8 mouse cellular contexts compared by ENCODE assay signal in the genomic region with DNA sequence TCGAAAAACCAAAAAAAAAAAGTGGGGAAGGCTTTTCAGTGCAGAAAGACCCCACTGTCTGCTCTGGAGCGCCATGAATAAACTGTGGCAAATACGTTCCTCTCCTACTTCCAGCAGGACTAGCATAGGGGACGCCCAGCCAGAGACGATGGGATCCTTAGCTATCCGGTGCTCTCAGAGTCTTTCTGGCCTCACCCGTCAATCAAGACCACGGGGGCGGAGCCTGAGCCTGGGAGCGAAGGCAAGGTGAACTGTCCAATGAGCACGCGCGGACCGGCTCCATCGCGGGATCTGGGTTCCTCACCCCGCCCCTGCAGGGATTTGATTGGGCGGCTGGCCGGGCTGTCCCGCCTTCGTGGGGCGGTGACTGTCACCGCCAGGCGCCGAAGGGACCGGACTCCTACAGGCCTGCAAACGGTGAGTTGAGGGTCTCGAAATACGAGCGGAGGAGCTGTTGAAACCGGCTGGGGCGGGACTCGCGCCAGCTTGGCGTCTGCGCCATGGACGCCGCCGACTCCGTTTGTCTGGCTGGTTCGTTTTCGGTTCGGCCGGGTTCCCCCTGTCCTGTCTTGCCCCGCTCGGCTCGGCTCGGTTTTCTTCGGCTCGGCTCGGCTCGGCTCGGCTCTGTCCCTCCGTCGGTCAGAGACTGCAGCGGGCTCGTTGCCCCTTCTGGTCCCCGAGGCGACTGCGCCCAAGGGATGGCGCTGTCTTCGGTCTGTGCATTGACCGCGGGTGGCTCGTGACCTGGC. TPM values are rescaled to one million over a fixed set of nuclear protein-coding genes. Genes with fewer than 3 reads are reported as not detected.
A peak's percentile ranks its signal among the peaks of the same experiment; 100 is the strongest.
DNase-seq lines count a peak whose midpoint lies in the region; ATAC-seq and TF ChIP-seq lines count a peak whose summit lies in the region.

Pigyl (plus strand) TSS at position 350 of the 749 bp plus-strand sequence.

- H3K4me2 ChIP-seq in embryonic facial prominence, embryonic 14.5 days (ENCODE audit: low read depth, low read length), result peak within 1 kb of the TSS; percentile 76
- peak within 1 kb of the TSS; percentile 74 for H3K4me2 ChIP-seq in limb, embryonic 14.5 days (replicated peaks; ENCODE audit: low read depth, low read length, severe bottlenecking)
- peak within 1 kb of the TSS; percentile 51 for H3K4me2 ChIP-seq in midbrain, postnatal 0 days (ENCODE audit: low read depth, low read length, poor library complexity, severe bottlenecking)

- H3K9me3 ChIP-seq in embryonic facial prominence, embryonic 14.5 days (ENCODE audit: control insufficient read depth, low read length), result no peaks in the 10 kb centered on the region
- no peaks in the 10 kb centered on the region for H3K9me3 ChIP-seq in limb, embryonic 14.5 days (ENCODE audit: control insufficient read depth, low read length)
- H3K9me3 ChIP-seq in midbrain, postnatal 0 days (ENCODE audit: low read length), result no peaks in the 10 kb centered on the region

- peak; percentile 99 for ATAC-seq in embryonic facial prominence, embryonic 14.5 days (ENCODE audit: low read depth)
- ATAC-seq in limb, embryonic 14.5 days (ENCODE audit: low FRiP score, low read depth), result peak; percentile 99
- ATAC-seq in midbrain, postnatal 0 days (ENCODE audit: low FRiP score), result peak; percentile 98

- H3K9ac ChIP-seq in embryonic facial prominence, embryonic 14.5 days (ENCODE audit: low read depth, low read length), result peak within 1 kb of the TSS; percentile 88
- peak within 1 kb of the TSS; percentile 83 for H3K9ac ChIP-seq in limb, embryonic 14.5 days (ENCODE audit: low read depth, low read length, severe bottlenecking)
- peak within 1 kb of the TSS; percentile 86 for H3K9ac ChIP-seq in midbrain, postnatal 0 days (replicated peaks; ENCODE audit: low read length, poor library complexity, severe bottlenecking)

- DNase-seq in 3T3-L1 (ENCODE audit: low read depth, low spot score), result peak; percentile 99
- DNase-seq in adrenal gland, postnatal 4 days (ENCODE audit: low spot score in 2 of 2), result peak; percentile 96 to 98
- DNase-seq in embryonic facial prominence, embryonic 14.5 days (ENCODE audit: low spot score), result peak; percentile 99
- peak; percentile 98 for DNase-seq in heart, adult 8-10 months (ENCODE audit: low spot score)
- DNase-seq in kidney, adult 9 months, result peak; percentile 99
- peak; percentile 98 for DNase-seq in limb, embryonic 14.5 days (ENCODE audit: low spot score)
- DNase-seq in midbrain, postnatal 0 days (ENCODE audit: low spot score), result peak; percentile 99
- peak; percentile 99 for DNase-seq in spleen, postnatal 14 days (ENCODE audit: low spot score in 2 of 2)

- H3K36me3 ChIP-seq in embryonic facial prominence, embryonic 14.5 days (ENCODE audit: control insufficient read depth, insufficient read depth, low read length), result peaks cover 11% of the 10 kb centered on the region; the same call in 1 of the 2 replicates
- H3K36me3 ChIP-seq in limb, embryonic 14.5 days (ENCODE audit: control insufficient read depth, insufficient read depth, low read length), result peaks cover 9% of the 10 kb centered on the region; the same call in 1 of the 2 replicates
- H3K36me3 ChIP-seq in midbrain, postnatal 0 days (ENCODE audit: insufficient read depth, low read length), result no peaks in the 10 kb centered on the region

- H3K27ac ChIP-seq in embryonic facial prominence, embryonic 14.5 days (replicated peaks; ENCODE audit: low read depth, low read length), result peak within 1 kb of the TSS; percentile 94
- H3K27ac ChIP-seq in limb, embryonic 14.5 days (replicated peaks; ENCODE audit: low read depth, low read length), result peak within 1 kb of the TSS; percentile 83
- H3K27ac ChIP-seq in midbrain, postnatal 0 days (ENCODE audit: low read depth, low read length), result peak within 1 kb of the TSS; percentile 88

- H3K27me3 ChIP-seq in embryonic facial prominence, embryonic 14.5 days (replicated peaks; ENCODE audit: control insufficient read depth, insufficient read depth, low read length), result no peaks in the 10 kb centered on the region
- no peaks in the 10 kb centered on the region for H3K27me3 ChIP-seq in limb, embryonic 14.5 days (ENCODE audit: control insufficient read depth, insufficient read depth, low read length)
- no peaks in the 10 kb centered on the region for H3K27me3 ChIP-seq in midbrain, postnatal 0 days (ENCODE audit: insufficient read depth, low read length)

- peak; percentile 52 for TF ChIP-seq CTCF in midbrain, postnatal 0 days (IDR thresholded peaks at IDR 0.05)

- under 1% methylated on average over 44 of the region's 65 CpGs for WGBS in embryonic facial prominence, embryonic 14.5 days
- 1% methylated on average over 64 of the region's 65 CpGs for WGBS in limb, embryonic 14.5 days
- 2% methylated on average over 65 of the region's 65 CpGs for WGBS in midbrain, postnatal 0 days

- H3K4me1 ChIP-seq in embryonic facial prominence, embryonic 14.5 days (ENCODE audit: control insufficient read depth, insufficient read depth, low read length), result peaks cover 5% of the 10 kb centered on the region; the same call in 1 of the 2 replicates
- peaks cover 6% of the 10 kb centered on the region for H3K4me1 ChIP-seq in limb, embryonic 14.5 days (ENCODE audit: control insufficient read depth, insufficient read depth, low read length)
- peaks cover 7% of the 10 kb centered on the region for H3K4me1 ChIP-seq in midbrain, postnatal 0 days (ENCODE audit: insufficient read depth, low read length)

- TF ChIP-seq POLR2A in limb, embryonic 14.5 days (IDR thresholded peaks at IDR 0.05; ENCODE audit: borderline replicate concordance, extremely low read depth, insufficient read depth, insufficient read length), result peak; percentile 93; the same call in 1 of the 2 replicates

- peak within 1 kb of the TSS; percentile 67 for H3K4me3 ChIP-seq in embryonic facial prominence, embryonic 14.5 days (ENCODE audit: low read depth, low read length)
- H3K4me3 ChIP-seq in limb, embryonic 14.5 days (replicated peaks; ENCODE audit: low read length), result peak within 1 kb of the TSS; percentile 64
- peak within 1 kb of the TSS; percentile 65 for H3K4me3 ChIP-seq in midbrain, postnatal 0 days (ENCODE audit: low read depth, low read length)

RNA-seq across cellular contexts. Expression of gene Pigyl, which starts in this region (rescaled TPM):
- 10 to 100 TPM; 55.8 to 62.3 TPM for total RNA-seq in adrenal gland, postnatal 4 days (2021)
- polyA plus RNA-seq in embryonic facial prominence, embryonic 14.5 days (2014; fragmentation: Nextera tagmentation; extraction: Ambion mirVana), result 69.3 and 72.6 TPM in 2 replicates
- total RNA-seq in heart, adult 8-10 months (2022), result 10 to 100 TPM; 48.6 to 53.6 (median 50.1) TPM
- polyA plus RNA-seq in limb, embryonic 14.5 days (2012; rRNA removed), result 54.5 and 62.4 TPM in 2 replicates
- polyA plus RNA-seq in limb, embryonic 14.5 days (2014; fragmentation: Nextera tagmentation; extraction: Ambion mirVana), result 80.9 and 82.4 TPM in 2 replicates
- 27.0 and 40.8 TPM in 2 replicates for total RNA-seq in midbrain, postnatal 0 days (2014; rRNA removed)
- 120 and 122 TPM in 2 replicates for polyA plus RNA-seq in midbrain, postnatal 0 days (2015; fragmentation: Nextera tagmentation; extraction: Ambion mirVana)

Comparison
In these comparisons a context has a peak if more than half of its experiments do, and no peak if none do; other contexts are left out.
1. Peak in every context shown above with its lines: DNase-seq, ATAC-seq, H3K4me3 ChIP-seq and H3K27ac ChIP-seq.